Mouse (Mus musculus): Measurements from ENCODE around the gene Cap2. TPM values are rescaled to one million over a fixed set of nuclear protein-coding genes. Genes with fewer than 3 reads are reported as not detected.

The Cap2 gene
- polyA plus RNA-seq, 1 experiment from 2014 or later: 8.8 TPM

DNA sequence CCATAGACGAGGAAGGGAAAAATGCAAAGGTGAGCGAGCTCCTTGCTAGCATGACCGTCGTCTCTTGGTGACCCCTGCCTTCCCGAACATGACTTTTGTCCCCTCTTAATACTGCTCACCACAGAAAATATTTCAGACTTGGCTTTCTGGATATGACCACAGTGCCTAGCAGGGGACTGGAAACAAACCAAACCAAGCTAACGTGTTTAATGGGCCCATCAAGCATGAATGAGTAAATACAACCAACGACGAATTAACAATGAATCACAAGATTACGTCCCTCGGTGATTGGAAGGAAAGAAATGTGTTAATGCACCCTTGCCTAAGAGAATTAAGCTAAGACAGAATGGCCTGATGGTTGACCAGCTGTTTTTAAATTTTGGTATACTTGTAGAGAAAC lies 13.9 kb downstream of the Cap2 start:
- 85% methylated on average over 10 of the region's 10 CpGs for WGBS

DNA sequence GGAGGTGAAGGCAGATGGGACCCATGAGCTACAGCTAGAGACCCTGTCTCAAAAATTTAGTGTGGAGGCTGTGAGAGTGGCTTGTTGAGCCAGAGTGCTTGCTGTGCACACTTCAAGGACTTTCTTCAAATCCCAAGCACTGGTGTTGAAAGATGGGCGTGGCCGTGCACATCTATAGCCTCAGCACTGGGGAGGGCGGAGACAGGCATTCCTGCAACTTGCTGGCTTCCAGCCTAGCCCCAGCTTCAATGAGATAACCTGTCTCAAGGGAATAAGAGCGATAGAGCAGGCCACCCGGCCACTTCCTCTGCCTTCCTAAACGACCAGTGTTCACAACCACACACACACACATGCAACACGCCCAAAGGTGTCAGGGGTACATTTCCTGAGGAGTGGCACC lies 14.5 kb downstream of the Cap2 start:
- ATAC-seq (replicated peaks; ENCODE audit: insufficient number of reproducible peaks, low FRiP score, low TSS enrichment, low read depth) (no peak), DNase-seq (ENCODE audit: low spot score) (no peak)
- H3K27me3 ChIP-seq (ENCODE audit: control insufficient read depth, insufficient read depth, low read length): no peaks in the 10 kb centered on the region
- no peak overlapping the region for H3K27ac ChIP-seq (replicated peaks; ENCODE audit: low read depth, low read length)
- H3K9me3 ChIP-seq (replicated peaks; ENCODE audit: control insufficient read depth, low read length): no peaks in the 10 kb centered on the region
- no peaks in the 10 kb centered on the region for H3K36me3 ChIP-seq (replicated peaks; ENCODE audit: control insufficient read depth, insufficient read depth, low read depth, low read length)
- WGBS: 82% methylated on average over 7 of the region's 7 CpGs
- H3K4me3 ChIP-seq (ENCODE audit: low read depth, low read length): no peak overlapping the region; the same call in 1 of the 2 replicates
- no peaks in the 10 kb centered on the region for H3K4me1 ChIP-seq (ENCODE audit: control insufficient read depth, insufficient read depth, low read length)
- no peak overlapping the region for H3K9ac ChIP-seq (replicated peaks; ENCODE audit: low read length)
- H3K4me2 ChIP-seq (ENCODE audit: low read depth, low read length): no peak overlapping the region

More for the DNA sequence above, 13.9 kb downstream of the Cap2 start:
- Histone ChIP-seq H3K9me3 (replicated peaks; ENCODE audit: control insufficient read depth, low read length) (no peaks in the 10 kb centered on the region), H3K9ac (replicated peaks; ENCODE audit: low read length) (no peak overlapping the region), H3K4me2 (ENCODE audit: low read depth, low read length) (no peak overlapping the region), H3K4me1 (ENCODE audit: control insufficient read depth, insufficient read depth, low read length) (no peaks in the 10 kb centered on the region), H3K27me3 (ENCODE audit: control insufficient read depth, insufficient read depth, low read length) (no peaks in the 10 kb centered on the region), H3K4me3 (ENCODE audit: low read depth, low read length) (no peak overlapping the region), H3K36me3 (replicated peaks; ENCODE audit: control insufficient read depth, insufficient read depth, low read depth, low read length) (no peaks in the 10 kb centered on the region), H3K27ac (replicated peaks; ENCODE audit: low read depth, low read length) (no peak overlapping the region)
- DNase-seq (ENCODE audit: low spot score) (no peak), ATAC-seq (replicated peaks; ENCODE audit: insufficient number of reproducible peaks, low FRiP score, low TSS enrichment, low read depth) (no peak)

- Histone ChIP-seq H3K27ac (replicated peaks; ENCODE audit: low read depth, low read length) (no peak overlapping the region), H3K9me3 (replicated peaks; ENCODE audit: control insufficient read depth, low read length) (no peaks in the 10 kb centered on the region), H3K4me2 (ENCODE audit: low read depth, low read length) (no peak overlapping the region), H3K4me3 (ENCODE audit: low read depth, low read length) (no peak overlapping the region), H3K36me3 (replicated peaks; ENCODE audit: control insufficient read depth, insufficient read depth, low read depth, low read length) (no peaks in the 10 kb centered on the region), H3K4me1 (ENCODE audit: control insufficient read depth, insufficient read depth, low read length) (no peaks in the 10 kb centered on the region), H3K27me3 (ENCODE audit: control insufficient read depth, insufficient read depth, low read length) (no peaks in the 10 kb centered on the region), H3K9ac (replicated peaks; ENCODE audit: low read length) (no peak overlapping the region)
- no peak for DNase-seq (ENCODE audit: low spot score)
- WGBS: 77% methylated on average over 4 of the region's 4 CpGs
- ATAC-seq (replicated peaks; ENCODE audit: insufficient number of reproducible peaks, low FRiP score, low TSS enrichment, low read depth): no peak
Measured at GRCm38 (mm10) chr13:46517211-46517685, 15.6 kb downstream of the Cap2 start.

- H3K36me3 ChIP-seq (replicated peaks; ENCODE audit: control insufficient read depth, insufficient read depth, low read depth, low read length): no peaks in the 10 kb centered on the region
- no peaks in the 10 kb centered on the region for H3K27me3 ChIP-seq (ENCODE audit: control insufficient read depth, insufficient read depth, low read length)
- H3K4me2 ChIP-seq (ENCODE audit: low read depth, low read length): no peak overlapping the region
- H3K9ac ChIP-seq (replicated peaks; ENCODE audit: low read length): no peak overlapping the region
- H3K4me1 ChIP-seq (ENCODE audit: control insufficient read depth, insufficient read depth, low read length): no peaks in the 10 kb centered on the region
- H3K9me3 ChIP-seq (replicated peaks; ENCODE audit: control insufficient read depth, low read length): no peaks in the 10 kb centered on the region
- DNase-seq (ENCODE audit: low spot score): no peak
- ATAC-seq (replicated peaks; ENCODE audit: insufficient number of reproducible peaks, low FRiP score, low TSS enrichment, low read depth): no peak
- no peak overlapping the region for H3K27ac ChIP-seq (replicated peaks; ENCODE audit: low read depth, low read length)
- no peak overlapping the region for H3K4me3 ChIP-seq (ENCODE audit: low read depth, low read length)
- 70% methylated on average over 1 of the region's 1 CpGs for WGBS
Measured at GRCm38 (mm10) chr13:46521482-46521881, 19.8 kb downstream of the Cap2 start.

GRCm38 (mm10) chr13:46522798-46523197 lies 21.1 kb downstream of the Cap2 start:
- ATAC-seq (replicated peaks; ENCODE audit: insufficient number of reproducible peaks, low FRiP score, low TSS enrichment, low read depth) (no peak), DNase-seq (ENCODE audit: low spot score) (no peak)
- no peaks in the 10 kb centered on the region for H3K4me1 ChIP-seq (ENCODE audit: control insufficient read depth, insufficient read depth, low read length)
- no peaks in the 10 kb centered on the region for H3K27me3 ChIP-seq (ENCODE audit: control insufficient read depth, insufficient read depth, low read length)
- H3K36me3 ChIP-seq (replicated peaks; ENCODE audit: control insufficient read depth, insufficient read depth, low read depth, low read length): no peaks in the 10 kb centered on the region
- no peak overlapping the region for H3K27ac ChIP-seq (replicated peaks; ENCODE audit: low read depth, low read length)
- H3K9me3 ChIP-seq (replicated peaks; ENCODE audit: control insufficient read depth, low read length): no peaks in the 10 kb centered on the region
- no peak overlapping the region for H3K4me2 ChIP-seq (ENCODE audit: low read depth, low read length)
- 65% methylated on average over 4 of the region's 4 CpGs for WGBS
- H3K9ac ChIP-seq (replicated peaks; ENCODE audit: low read length): no peak overlapping the region
- H3K4me3 ChIP-seq (ENCODE audit: low read depth, low read length): no peak overlapping the region

- no peaks in the 10 kb centered on the region for H3K36me3 ChIP-seq (replicated peaks; ENCODE audit: control insufficient read depth, insufficient read depth, low read depth, low read length)
- H3K27ac ChIP-seq (replicated peaks; ENCODE audit: low read depth, low read length): no peak overlapping the region
- no peak overlapping the region for H3K4me3 ChIP-seq (ENCODE audit: low read depth, low read length)
- ATAC-seq (replicated peaks; ENCODE audit: insufficient number of reproducible peaks, low FRiP score, low TSS enrichment, low read depth) (no peak), DNase-seq (ENCODE audit: low spot score) (no peak)
- 70% methylated on average over 5 of the region's 5 CpGs for WGBS
- H3K4me1 ChIP-seq (ENCODE audit: control insufficient read depth, insufficient read depth, low read length): no peaks in the 10 kb centered on the region
- H3K27me3 ChIP-seq (ENCODE audit: control insufficient read depth, insufficient read depth, low read length): no peaks in the 10 kb centered on the region
- no peak overlapping the region for H3K9ac ChIP-seq (replicated peaks; ENCODE audit: low read length)
- H3K9me3 ChIP-seq (replicated peaks; ENCODE audit: control insufficient read depth, low read length): no peaks in the 10 kb centered on the region
- H3K4me2 ChIP-seq (ENCODE audit: low read depth, low read length): no peak overlapping the region
Measured at GRCm38 (mm10) chr13:46523235-46523634, 21.6 kb downstream of the Cap2 start.

- no peaks in the 10 kb centered on the region for H3K27me3 ChIP-seq (ENCODE audit: control insufficient read depth, insufficient read depth, low read length)
- H3K4me3 ChIP-seq (ENCODE audit: low read depth, low read length): no peak overlapping the region
- no peak overlapping the region for H3K27ac ChIP-seq (replicated peaks; ENCODE audit: low read depth, low read length)
- no peaks in the 10 kb centered on the region for H3K4me1 ChIP-seq (ENCODE audit: control insufficient read depth, insufficient read depth, low read length)
- no peak overlapping the region for H3K9ac ChIP-seq (replicated peaks; ENCODE audit: low read length)
- ATAC-seq (replicated peaks; ENCODE audit: insufficient number of reproducible peaks, low FRiP score, low TSS enrichment, low read depth): no peak
- H3K9me3 ChIP-seq (replicated peaks; ENCODE audit: control insufficient read depth, low read length): no peaks in the 10 kb centered on the region
- no peak overlapping the region for H3K4me2 ChIP-seq (ENCODE audit: low read depth, low read length)
- 76% methylated on average over 12 of the region's 12 CpGs for WGBS
- no peaks in the 10 kb centered on the region for H3K36me3 ChIP-seq (replicated peaks; ENCODE audit: control insufficient read depth, insufficient read depth, low read depth, low read length)
- no peak for DNase-seq (ENCODE audit: low spot score)
Measured at GRCm38 (mm10) chr13:46523712-46524111, 22.1 kb downstream of the Cap2 start.

- no peaks in the 10 kb centered on the region for H3K4me1 ChIP-seq (ENCODE audit: control insufficient read depth, insufficient read depth, low read length)
- H3K4me3 ChIP-seq (ENCODE audit: low read depth, low read length): no peak overlapping the region
- H3K27me3 ChIP-seq (ENCODE audit: control insufficient read depth, insufficient read depth, low read length): no peaks in the 10 kb centered on the region
- WGBS: 85% methylated on average over 18 of the region's 18 CpGs
- DNase-seq (ENCODE audit: low spot score) (no peak), ATAC-seq (replicated peaks; ENCODE audit: insufficient number of reproducible peaks, low FRiP score, low TSS enrichment, low read depth) (no peak)
- no peak overlapping the region for H3K9ac ChIP-seq (replicated peaks; ENCODE audit: low read length)
- no peak overlapping the region for H3K4me2 ChIP-seq (ENCODE audit: low read depth, low read length)
- no peak overlapping the region for H3K27ac ChIP-seq (replicated peaks; ENCODE audit: low read depth, low read length)
- H3K9me3 ChIP-seq (replicated peaks; ENCODE audit: control insufficient read depth, low read length): no peaks in the 10 kb centered on the region
- H3K36me3 ChIP-seq (replicated peaks; ENCODE audit: control insufficient read depth, insufficient read depth, low read depth, low read length): no peaks in the 10 kb centered on the region
Measured at GRCm38 (mm10) chr13:46525295-46526255, 23.9 kb downstream of the Cap2 start.

Measured in embryonic facial prominence, embryonic 11.5 days (tissue).